Mouse (Mus musculus): ENCODE data around the gene Mrpl4.

Mrpl4 gene

GRCm38 (mm10) chr9:21017177-21017575 is 14.6 kb downstream of the Mrpl4 start:
- DNase-seq (ENCODE audit: low spot score in 2 of 2), result no peak

DNA sequence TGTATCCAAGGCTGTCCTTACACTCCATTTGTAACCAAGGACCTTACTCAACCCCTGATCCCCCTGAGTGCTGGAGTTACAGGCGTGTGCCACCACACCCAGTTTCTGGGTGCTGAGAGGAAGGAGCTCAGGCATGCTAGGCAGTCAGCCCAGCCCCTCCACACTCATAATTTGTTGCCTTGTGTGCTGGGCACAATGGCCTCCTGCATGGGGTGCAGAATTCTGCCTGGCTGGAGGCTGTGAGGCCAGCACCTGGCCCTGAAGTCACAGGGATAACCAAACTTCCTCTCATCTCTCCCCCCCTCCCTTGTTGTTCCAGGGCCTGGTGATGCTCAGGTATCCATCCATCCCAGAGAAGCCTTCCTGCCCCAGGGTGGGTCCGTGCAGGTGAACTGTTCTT is 16.1 kb downstream of the Mrpl4 start:
- DNase-seq (ENCODE audit: low spot score in 2 of 2), result no peak

GRCm38 (mm10) chr9:21021363-21021762 is 18.8 kb downstream of the Mrpl4 start:
- no peak for DNase-seq (ENCODE audit: low spot score in 2 of 2)

DNA sequence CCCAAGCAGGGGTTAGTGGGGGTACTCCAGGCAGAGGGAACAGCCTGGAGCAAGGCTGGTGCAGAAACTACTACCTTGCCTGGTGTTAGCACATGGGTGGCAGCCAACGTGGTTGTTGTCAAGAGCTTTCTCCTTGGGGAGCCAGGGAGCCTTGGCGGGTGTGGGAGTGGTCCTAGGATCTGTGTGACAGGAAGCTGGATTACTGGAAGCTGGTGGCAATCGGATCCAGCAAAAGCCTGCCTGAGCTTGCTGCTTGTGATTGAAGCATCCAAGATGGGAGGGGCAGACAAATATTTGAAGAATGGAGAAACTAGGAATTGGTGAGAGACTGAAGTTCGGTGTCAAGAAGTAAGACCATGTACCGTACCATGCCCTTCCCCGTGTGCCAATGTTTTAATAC is 19.8 kb downstream of the Mrpl4 start:
- no peak for DNase-seq (ENCODE audit: low spot score in 2 of 2)

DNA sequence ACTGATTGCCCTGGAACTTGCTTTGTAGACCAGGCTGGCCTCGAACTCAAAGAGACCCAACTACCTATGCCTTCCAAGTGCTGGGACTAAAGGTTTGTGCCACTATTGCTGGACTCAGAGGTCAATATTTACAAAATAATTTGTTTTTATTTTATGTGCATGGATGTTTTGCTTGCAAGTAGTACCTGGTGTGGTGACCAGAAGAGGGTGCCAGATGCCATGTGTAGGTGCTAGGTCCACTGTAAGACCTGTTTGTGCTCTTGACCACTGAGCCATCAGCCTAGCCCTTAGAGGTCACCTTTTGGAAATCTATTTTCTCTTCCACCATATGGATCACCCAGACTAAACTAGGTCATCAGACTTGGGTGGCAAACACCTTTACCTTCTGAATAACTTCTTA is 20.2 kb downstream of the Mrpl4 start:
- DNase-seq (ENCODE audit: low spot score in 2 of 2), result no peak

GRCm38 (mm10) chr9:21025258-21025810 is 22.8 kb downstream of the Mrpl4 start:
- DNase-seq (ENCODE audit: low spot score in 2 of 2), result no peak

- no peak for DNase-seq (ENCODE audit: low spot score in 2 of 2)
These were observed 24.3 kb downstream of the Mrpl4 start for GRCm38 (mm10) chr9:21026849-21027248.

GRCm38 (mm10) chr9:21027774-21028290 is 25.3 kb downstream of the Mrpl4 start:
- DNase-seq (ENCODE audit: low spot score in 2 of 2), result no peak

- no peak for DNase-seq (ENCODE audit: low spot score in 2 of 2)
These were observed 26.1 kb downstream of the Mrpl4 start for GRCm38 (mm10) chr9:21028560-21029110.

- peak; percentile 75 to 84 for DNase-seq (ENCODE audit: low spot score in 2 of 2)
These were observed 26.9 kb downstream of the Mrpl4 start, which contains the start of gene Icam4 for GRCm38 (mm10) chr9:21029291-21030054. Gene Icam4 (plus strand): TSS chr9:21029373.

- peak in 1 of 2 experiments; percentile 35 for DNase-seq (ENCODE audit: low spot score in 2 of 2)
These were observed 27.6 kb downstream of the Mrpl4 start for GRCm38 (mm10) chr9:21030055-21030600.

GRCm38 (mm10) chr9:21030781-21031250 is 28.3 kb downstream of the Mrpl4 start:
- DNase-seq (ENCODE audit: low spot score in 2 of 2), result peak; percentile 83 to 86

GRCm38 (mm10) chr9:21031251-21031895 is 28.8 kb downstream of the Mrpl4 start:
- DNase-seq (ENCODE audit: low spot score in 2 of 2), result peak; percentile 43 to 51

DNA sequence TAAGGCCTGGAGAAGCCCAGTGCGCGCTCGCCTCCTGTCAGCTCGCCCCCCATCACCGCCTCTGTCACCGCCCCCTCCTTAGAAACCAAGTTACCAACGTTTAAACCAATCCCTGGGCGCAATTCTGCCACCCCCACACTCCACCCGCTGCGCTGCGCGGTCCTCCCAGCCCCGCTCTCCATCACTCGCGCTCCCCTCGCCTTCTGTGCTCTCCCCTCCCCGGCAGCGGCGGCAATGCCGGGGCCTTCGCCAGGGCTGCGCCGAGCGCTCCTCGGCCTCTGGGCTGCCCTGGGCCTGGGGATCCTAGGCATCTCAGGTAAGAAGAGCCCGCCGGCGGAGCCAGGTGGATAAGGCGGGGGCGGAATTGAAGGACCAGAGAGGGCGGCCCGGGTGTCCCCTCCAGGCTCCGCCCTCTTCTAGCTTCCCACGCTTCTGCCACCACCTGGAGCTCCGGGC is 29.4 kb downstream of the Mrpl4 start, which contains the start of gene Icam5:
Icam5 (plus strand) TSS at position 178 of the 456 bp plus-strand sequence.
- no peak for DNase-seq (ENCODE audit: low spot score in 2 of 2)

- DNase-seq (ENCODE audit: low spot score in 2 of 2), result no peak
These were observed 30.0 kb downstream of the Mrpl4 start for GRCm38 (mm10) chr9:21032491-21032890.

DNA sequence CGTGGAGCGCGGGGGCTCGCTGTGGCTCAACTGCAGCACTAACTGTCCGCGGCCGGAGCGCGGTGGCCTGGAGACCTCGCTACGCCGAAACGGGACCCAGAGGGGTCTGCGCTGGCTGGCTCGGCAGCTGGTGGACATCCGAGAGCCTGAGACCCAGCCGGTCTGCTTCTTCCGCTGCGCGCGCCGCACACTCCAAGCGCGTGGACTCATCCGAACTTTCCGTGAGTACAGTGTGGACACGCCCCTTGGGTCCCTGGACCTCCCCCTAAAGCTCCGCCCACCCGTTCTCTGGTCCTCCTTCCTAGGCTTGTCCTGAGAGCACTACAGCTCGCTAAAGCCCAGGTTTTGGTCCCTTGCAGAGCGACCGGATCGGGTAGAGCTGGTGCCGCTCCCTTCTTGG is 30.6 kb downstream of the Mrpl4 start:
- peak; percentile 79 to 84 for DNase-seq (ENCODE audit: low spot score in 2 of 2)

DNA sequence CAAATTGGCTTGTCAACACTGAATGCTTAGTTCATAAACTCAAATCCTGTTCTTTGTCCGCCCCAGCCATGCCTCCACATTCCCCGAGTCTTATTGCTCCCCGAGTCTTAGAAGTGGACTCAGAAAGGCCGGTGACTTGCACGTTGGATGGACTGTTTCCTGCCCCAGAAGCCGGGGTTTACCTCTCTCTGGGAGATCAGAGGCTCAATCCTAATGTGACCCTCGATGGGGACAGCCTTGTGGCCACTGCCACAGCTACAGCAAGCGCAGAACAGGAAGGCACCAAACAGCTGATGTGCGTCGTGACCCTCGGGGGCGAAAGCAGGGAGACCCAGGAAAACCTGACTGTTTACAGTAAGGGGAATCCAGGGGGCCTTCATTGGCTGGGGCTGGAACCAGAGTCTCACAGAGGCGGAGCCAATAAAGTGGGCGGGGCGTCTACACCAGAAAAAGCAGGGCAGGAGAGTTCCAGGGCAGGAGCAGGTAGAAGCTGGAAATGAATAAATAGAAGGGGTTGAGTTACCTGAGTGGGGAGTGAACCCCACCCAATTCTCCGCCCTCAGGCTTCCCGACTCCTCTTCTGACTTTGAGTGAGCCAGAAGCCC is 32.0 kb downstream of the Mrpl4 start:
- DNase-seq (ENCODE audit: low spot score in 2 of 2), result no peak

GRCm38 (mm10) chr9:21035586-21035985 is 33.0 kb downstream of the Mrpl4 start:
- no peak for DNase-seq (ENCODE audit: low spot score in 2 of 2)

DNA sequence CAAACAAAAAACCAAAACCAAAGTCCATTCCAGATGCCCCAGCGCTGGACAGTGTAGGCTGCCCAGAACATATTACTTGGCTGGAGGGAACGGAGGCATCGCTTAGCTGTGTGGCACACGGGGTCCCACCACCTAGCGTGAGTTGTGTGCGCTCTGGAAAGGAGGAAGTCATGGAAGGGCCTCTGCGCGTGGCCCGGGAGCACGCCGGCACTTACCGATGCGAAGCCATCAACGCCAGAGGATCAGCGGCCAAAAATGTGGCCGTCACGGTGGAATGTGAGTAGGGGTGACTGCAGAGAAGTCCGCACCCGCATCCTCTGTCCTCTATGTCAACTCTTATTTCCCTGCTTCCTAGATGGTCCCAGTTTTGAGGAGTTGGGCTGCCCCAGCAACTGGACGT is 33.6 kb downstream of the Mrpl4 start:
- no peak for DNase-seq (ENCODE audit: low spot score in 2 of 2)

DNA sequence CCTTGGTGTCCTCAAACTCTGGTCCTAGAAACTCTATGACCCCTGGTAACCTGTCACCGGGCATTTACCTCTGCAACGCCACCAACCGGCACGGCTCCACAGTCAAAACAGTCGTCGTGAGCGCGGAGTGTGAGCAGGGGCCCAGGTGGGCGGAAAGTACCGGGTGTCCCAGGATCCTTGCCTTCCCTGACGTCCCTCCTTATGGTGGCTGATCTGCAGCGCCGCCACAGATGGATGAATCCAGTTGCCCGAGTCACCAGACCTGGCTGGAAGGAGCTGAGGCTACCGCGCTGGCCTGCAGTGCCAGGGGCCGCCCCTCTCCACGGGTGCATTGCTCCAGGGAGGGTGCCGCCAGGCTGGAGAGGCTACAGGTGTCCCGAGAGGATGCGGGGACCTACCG is 34.1 kb downstream of the Mrpl4 start:
- DNase-seq (ENCODE audit: low spot score in 2 of 2), result no peak

DNA sequence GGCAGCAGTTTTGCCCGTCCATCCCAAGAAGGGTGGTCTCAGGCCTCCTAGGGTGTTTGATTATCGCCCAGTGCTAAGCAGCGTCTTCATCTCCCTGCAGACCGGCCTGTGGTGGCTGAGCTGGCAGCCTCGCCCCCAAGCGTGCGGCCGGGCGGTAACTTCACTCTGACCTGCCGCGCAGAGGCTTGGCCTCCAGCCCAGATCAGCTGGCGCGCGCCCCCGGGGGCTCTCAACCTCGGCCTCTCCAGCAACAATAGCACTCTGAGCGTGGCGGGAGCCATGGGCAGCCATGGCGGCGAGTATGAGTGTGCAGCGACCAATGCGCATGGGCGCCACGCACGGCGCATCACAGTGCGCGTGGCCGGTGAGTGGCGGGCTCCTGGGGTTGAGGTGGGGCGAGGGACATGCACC is 34.9 kb downstream of the Mrpl4 start:
- no peak for DNase-seq (ENCODE audit: low spot score in 2 of 2)

All from spleen, postnatal 14 days (tissue).